Comparison of ENCODE assay signal across 11 mouse cellular contexts in genomic region chr6:4413201-4413600, GRCm38 (mm10).
"Had no signal": no experiment of that assay in that cellular context is flagged by ENCODE, and none has a peak within 500 bp of the region (broad histone marks: within the 10 kb centered on the region; RNA-seq: fewer than 3 reads in every experiment).

No protein-coding gene starts in this region.

- DNase-seq: lung, adult 18-20 months; lung, embryonic 14.5 days; lung, postnatal 10 days; lung, postnatal 4 days; right cerebral cortex, adult 18-20 months; right cerebral cortex, postnatal 25 days; right cerebral cortex, postnatal 4 days; spleen, adult 18-20 months; thymus, adult 18-20 months; thymus, postnatal 14 days; thymus, postnatal 36 days had no signal
